Mouse (Mus musculus) heart, postnatal 14 days (tissue): ENCODE results near the gene Speer4c. TPM values are rescaled to one million over a fixed set of nuclear protein-coding genes. Genes with fewer than 3 reads are reported as not detected.
"Not testable (repeated sequence)": the region's sequence is repeated elsewhere in the genome, so short reads cannot be mapped to it uniquely, and the experiment has no call there.

ENCODE experiments used
- DNase-seq, 2 experiments: peaks; one replicate each; pipeline ENCODE4 v3.0.0; 2021 to 2022
- intact Hi-C: fragments of 180-260 bp; cut with DNase I; formaldehyde crosslinking; loops from one replicate; pipeline ENCODE4 v1.15.1; 2025
- long read RNA-seq, 2 experiments: library from polyadenylated mRNA; stranded (forward); transcript quantifications; one replicate each; pipeline ENCODE4 v2.0.0; 2021
- total RNA-seq, 2 experiments: library from RNA; stranded (reverse); gene quantifications; 2 replicates each; pipeline ENCODE4 v1.2.3; 2021

Gene Speer4c
- total RNA-seq, result not detected
- long read RNA-seq, experiment 1, result 0 reads
- long read RNA-seq, experiment 2, result 0 reads

- intact Hi-C loops, DNase-seq: not testable (repeated sequence)
These were observed at the start of gene Speer4c for GRCm38 (mm10) chr5:15714171-15714570. Gene Speer4c (minus strand): TSS chr5:15714271.

- intact Hi-C loops, result no loop called here
- DNase-seq, result no peak
These were observed 33.6 kb upstream of the Speer4c start for GRCm38 (mm10) chr5:15747478-15748255.

- intact Hi-C loops, result no loop called here
- DNase-seq, result no peak
These were observed 20.2 kb upstream of the Speer4c start for GRCm38 (mm10) chr5:15734097-15734867.

DNA sequence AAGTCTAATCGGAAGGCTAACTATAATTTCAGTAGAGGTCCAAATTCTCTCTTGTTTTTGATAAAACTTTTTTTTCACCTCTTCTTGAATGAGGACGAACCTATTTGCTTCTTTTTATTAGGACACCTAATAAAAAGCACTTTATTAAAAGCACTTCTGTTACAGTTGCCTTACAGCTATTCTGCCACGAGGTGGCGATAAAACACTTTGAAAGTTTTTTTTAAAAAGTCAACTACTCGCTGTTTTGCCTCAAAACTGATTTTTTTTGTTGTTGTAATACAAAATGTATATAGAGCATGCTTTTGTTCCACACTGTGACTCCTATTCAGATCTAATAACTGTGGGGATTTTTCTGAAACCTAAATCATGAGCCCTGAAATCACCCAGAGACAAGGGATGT, 11.2 kb downstream of the Speer4c start:
- DNase-seq, result peak in 1 of 2 experiments; percentile 16
- intact Hi-C loops, result not testable (repeated sequence)

DNA sequence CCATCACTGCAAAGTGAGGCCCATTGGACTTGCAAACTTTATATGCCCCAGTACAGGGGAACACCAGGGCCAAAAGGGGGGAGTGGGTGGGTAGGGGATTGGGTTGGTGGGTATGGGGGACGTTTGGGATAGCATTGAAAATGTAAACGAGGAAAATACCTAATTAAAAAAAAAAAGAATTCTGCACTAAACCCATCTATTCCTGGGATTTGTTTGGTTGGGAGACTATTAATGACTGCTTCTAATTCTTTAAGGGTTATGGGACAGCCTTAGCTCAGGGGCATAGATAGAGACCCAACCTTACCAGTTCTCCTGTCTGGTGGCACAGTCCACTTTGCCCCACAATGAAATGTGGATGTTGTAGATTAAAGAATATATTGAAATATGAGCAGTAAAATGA, 16.4 kb downstream of the Speer4c start:
- DNase-seq, intact Hi-C loops: not testable (repeated sequence)

- DNase-seq, intact Hi-C loops: not testable (repeated sequence)
These were observed 22.2 kb downstream of the Speer4c start for GRCm38 (mm10) chr5:15691849-15692248.

DNA sequence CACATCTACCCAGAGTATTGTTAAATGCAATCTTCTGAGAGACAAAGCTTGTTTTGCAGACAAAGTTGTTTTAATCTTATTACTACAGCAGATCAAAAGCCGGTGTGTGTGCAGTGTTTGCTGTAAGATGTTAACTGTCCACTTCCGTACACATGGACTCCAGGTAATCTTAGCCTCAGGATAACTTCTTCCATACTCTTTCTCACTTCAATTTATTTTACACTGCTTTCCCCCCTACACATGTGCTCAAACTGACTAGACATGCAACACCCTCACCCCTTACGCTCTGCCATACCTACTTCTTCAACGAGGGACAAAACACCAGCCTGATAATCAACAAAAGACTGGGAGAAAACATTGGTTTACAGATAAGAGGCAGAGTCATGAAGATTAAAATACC, 23.2 kb downstream of the Speer4c start:
- intact Hi-C loops, DNase-seq: not testable (repeated sequence)

- intact Hi-C loops, DNase-seq: not testable (repeated sequence)
These were observed 24.3 kb downstream of the Speer4c start for GRCm38 (mm10) chr5:15689659-15690213.

GRCm38 (mm10) chr5:15688874-15689658, 25.0 kb downstream of the Speer4c start:
- intact Hi-C loops, DNase-seq: not testable (repeated sequence)

DNA sequence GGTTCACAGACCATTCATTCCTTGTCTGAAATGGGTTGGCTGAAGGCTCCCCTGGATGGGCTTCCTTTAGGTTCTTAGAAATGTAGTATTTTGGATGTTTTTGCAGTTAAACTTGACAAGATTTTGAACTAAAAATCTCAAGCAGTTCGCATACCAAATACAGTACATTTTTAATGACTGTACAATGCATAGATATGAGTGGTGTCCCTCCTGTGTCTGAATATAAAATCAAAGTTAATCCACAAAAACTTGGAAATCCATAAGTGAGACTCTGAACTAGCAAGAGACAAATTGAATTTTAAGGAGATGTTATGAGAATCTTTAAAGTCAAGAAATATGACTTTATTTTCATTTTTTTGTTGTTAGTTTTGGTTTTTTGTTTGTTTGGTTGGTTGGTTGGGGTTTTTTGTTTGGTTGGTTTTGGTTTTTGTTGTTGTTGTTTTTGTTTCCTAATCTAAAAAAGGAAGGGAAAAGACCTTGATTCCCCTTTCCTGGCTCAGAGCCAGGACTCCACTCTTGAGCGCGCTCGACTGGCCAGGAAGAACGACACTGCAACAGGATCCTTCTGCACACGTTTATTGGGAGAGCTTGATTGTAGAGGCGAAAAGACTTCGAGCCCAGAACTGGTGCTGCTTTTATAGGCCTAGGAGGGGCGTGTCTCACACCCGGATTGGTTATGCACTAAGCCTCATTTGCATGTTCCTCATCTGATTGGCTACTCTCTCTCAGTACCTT, 32.6 kb downstream of the Speer4c start:
- intact Hi-C loops, DNase-seq: not testable (repeated sequence)

- not testable (repeated sequence) for DNase-seq
These were observed 33.8 kb downstream of the Speer4c start for GRCm38 (mm10) chr5:15679980-15680949.

DNA sequence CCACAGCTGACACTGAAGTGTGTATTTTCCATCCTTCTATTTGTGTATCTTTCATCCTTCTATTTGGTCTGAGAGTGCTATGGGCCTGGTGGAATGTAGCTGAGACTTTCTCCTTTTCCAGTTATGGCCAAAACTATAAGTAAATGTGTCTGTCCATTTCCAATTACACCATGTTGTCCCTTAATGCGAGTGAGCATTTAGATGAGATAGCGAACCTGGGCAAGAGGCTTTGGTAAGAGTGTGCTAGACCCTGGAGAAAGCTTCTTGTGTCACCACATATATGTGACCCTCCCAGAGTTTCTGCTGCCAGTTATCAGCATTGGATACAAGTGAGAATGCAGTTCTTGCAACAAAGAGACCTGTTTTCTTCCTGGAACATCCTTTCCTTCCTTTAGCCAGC, 35.2 kb downstream of the Speer4c start:
- DNase-seq, intact Hi-C loops: not testable (repeated sequence)

More at GRCm38 (mm10) chr5:15679980-15680949, 33.8 kb downstream of the Speer4c start:
- intact Hi-C loops, result not testable (repeated sequence)

DNA sequence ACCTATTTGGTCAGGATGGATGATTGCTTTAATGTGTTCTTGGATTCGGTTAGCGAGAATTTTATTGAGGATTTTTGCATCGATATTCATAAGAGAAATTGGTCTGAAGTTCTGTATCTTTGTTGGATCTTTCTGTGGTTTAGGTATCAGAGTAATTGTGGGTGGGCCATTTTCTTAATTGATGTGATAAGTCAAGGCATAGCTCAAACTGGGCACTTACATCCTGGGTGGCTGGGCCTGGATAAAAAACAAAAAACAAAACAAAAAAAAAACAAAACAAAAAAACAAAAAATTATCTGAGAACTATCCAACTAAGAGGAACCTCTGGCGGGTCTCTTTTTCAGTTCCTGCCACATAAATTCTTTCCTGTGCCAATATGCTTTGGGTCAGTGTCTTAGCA, 36.3 kb downstream of the Speer4c start:
- intact Hi-C loops, DNase-seq: not testable (repeated sequence)

GRCm38 (mm10) chr5:15674429-15675244, 39.4 kb downstream of the Speer4c start:
- intact Hi-C loops, DNase-seq: not testable (repeated sequence)

DNA sequence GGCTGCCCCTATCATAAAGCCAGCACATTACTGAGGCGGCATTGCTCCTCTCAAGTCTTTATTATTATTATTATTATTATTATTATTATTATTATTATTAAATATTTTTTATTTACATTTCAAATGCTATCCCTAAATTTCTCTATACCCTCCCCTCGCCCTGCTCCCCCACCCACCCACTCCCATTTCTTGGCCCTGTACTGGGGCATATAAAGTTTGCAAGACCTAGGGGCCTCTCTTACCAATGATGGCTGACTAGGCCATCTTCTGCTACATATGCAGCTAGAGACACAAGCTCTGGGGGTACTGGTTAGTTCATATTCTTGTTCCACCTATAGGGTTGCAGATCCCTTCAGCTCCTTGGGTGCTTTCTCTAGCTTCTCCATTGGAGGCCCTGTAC, 40.1 kb downstream of the Speer4c start:
- DNase-seq, intact Hi-C loops: not testable (repeated sequence)

GRCm38 (mm10) chr5:15670789-15671188, 43.3 kb downstream of the Speer4c start:
- intact Hi-C loops, DNase-seq: not testable (repeated sequence)

- intact Hi-C loops, DNase-seq: not testable (repeated sequence)
These were observed 50.2 kb downstream of the Speer4c start for GRCm38 (mm10) chr5:15663847-15664246.
